Mouse (Mus musculus) fat pad, adult 2 months (tissue): ENCODE measurements around the gene Naxd.

Experiments used
- DNase-seq: peaks from one replicate; pipeline ENCODE4 v3.0.0-alpha.2; 2011; ENCODE audit warnings: low read depth, low spot score; ENCODE audit errors: extremely low read depth

The Naxd gene

GRCm38 (mm10) chr8:11555720-11556591 lies 58.6 kb downstream of the Naxd start:
- DNase-seq = peak; percentile 92

DNA sequence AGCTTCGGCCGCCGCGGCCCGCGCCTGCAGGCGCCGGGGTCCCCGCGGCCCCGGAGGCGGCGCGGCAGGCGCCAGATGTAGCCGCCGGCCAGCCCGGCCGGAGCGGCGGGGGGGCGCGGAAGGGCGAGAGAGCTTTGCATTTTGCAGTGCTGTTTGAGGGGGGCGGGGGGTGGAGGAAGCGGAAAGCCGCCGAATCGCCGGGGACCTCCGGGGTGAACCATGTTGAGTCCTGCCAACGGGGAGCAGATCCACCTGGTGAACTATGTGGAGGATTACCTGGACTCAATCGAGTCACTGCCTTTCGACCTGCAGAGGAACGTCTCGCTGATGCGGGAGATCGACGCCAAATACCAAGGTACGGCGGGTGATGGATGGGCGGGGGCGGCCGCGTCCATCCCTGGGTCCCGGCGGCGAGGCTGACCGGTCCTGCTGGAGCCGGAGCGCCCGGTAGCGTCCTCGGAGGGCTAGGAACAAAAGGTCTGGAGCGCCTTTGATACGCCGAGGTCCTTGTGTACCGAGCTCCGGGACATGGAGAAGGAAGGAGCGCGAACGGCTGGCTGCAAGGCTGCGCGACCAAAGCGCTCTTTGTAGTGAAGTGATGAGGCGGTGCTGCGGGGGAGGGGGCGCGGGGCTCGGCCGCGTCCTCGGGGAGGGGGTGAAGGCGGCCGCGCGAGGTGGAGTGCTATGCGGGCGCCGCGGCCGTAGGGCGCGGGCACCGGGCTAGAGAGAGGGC lies 59.6 kb downstream of the Naxd start:
- no peak for DNase-seq

GRCm38 (mm10) chr8:11557424-11557767 lies 60.1 kb downstream of the Naxd start:
- no peak for DNase-seq

DNA sequence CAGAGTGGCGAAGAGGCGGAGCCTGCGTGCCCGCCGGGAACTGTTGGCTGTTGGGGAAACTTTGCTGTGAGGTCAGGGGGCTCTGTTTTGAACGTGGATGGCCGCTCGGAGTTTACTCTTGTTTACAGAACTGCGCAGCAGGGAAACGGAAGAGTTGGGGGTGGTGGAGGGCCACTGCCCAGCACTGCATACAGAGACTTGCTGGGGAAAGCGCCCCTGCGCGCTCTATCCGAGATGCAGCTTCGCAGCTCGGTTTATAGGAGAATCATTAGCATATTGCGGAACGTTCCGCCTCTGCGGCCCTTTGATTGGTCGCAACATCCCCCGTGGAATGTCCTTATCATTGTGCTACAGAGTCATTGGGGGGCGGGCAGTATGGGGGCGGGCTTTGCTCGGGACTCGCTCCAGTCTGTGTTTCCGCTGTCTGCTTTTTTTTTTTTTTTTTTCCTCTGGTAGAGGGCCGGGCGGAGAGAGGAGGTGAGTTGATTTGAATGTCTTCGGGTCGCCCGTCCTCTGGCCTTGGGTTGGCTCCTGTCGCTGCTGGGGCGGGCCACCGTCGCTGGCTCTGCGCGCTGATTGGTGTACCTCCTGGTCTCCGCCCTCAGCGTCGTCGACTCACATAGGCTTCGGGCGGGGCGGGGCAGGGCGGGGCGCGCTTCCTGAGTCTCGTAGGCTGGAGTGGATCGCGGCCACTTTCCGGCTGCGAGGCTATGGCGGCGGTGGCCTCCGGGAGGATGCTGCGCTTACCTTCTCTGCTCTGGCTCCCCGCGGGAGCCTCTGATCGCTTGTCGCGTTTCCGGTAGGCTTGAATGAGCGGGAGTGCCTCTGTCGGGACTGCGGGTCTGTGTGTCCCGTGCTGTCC lies 60.7 kb downstream of the Naxd start:
- peak; percentile 84 for DNase-seq

DNA sequence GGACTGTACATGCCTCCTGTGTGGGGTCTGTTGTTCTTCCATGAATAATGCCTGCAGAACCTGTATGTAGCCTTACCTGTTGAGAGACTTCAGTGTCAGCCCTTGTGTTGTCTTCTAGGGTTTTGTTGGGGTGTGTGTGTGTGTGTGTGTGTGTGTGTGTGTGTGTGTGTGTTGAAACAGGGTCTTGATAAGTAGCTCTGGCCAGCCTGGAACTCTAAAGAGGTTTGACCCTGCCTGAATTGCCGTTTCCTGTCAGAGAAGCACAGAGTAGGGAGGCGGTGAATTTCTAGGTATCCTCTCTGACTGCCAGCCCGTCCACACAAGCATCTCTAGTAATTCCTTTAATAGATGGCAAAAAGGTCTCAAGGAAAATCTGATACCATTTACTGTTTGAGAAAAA lies 62.2 kb downstream of the Naxd start:
- no peak for DNase-seq

DNA sequence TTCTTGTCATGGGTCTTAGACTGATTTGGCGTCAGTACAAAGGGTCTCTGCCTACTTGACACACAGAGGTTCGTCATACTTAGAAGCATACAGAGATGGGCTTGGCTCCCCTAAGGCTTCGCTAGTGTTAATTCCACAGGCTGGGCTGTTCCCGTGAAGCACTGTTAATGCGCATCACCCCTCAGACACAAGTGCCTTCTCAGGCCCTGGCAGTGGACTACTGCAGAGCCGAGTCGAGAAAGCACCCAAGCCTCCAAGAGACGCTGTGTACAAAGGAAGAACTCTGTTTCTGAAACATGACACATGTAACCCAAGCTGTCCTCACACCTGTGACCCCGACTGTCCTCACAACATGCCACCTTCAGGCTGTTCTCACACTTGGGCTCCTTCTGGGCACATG lies 62.9 kb downstream of the Naxd start:
- DNase-seq = no peak

GRCm38 (mm10) chr8:11564236-11564635 lies 66.9 kb downstream of the Naxd start:
- no peak for DNase-seq
